Mouse (Mus musculus): Measurements from ENCODE around the gene Cacna2d4. TPM values are rescaled to one million over a fixed set of nuclear protein-coding genes. Genes with fewer than 3 reads are reported as not detected.
A peak's percentile ranks its signal among the peaks of the same experiment; 100 is the strongest.

The Cacna2d4 gene
- polyA plus RNA-seq, 1 experiment from 2014 or later, result not detected

DNA sequence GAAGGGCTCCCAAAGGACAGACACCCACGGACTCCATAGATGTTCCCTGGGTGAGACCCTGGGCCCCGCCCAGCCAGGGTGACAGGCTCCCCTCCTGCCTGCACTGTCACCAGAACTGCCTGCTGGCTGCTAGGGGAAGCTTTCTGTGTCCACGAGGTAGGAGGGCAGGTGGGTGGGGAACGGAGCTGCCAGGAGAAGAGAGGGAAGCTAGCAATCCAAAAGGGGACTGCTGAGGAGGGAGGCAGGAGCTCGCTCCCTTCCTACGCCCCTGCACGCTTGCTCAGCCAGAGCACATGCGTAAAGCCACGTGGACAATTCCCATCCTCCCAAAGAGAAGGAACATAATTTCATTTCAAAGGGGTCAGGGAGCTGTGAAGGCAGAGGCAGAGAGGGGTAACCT is 73.8 kb downstream of the Cacna2d4 start:
- 54% methylated on average over 9 of the region's 9 CpGs for WGBS
- no peak for DNase-seq (ENCODE audit: low spot score)
- Histone ChIP-seq H3K27me3 (replicated peaks; ENCODE audit: control insufficient read depth, insufficient read depth, low read length) (no peaks in the 10 kb centered on the region), H3K9ac (ENCODE audit: low read length) (no peak overlapping the region), H3K36me3 (ENCODE audit: control insufficient read depth, insufficient read depth, low read length) (no peaks in the 10 kb centered on the region), H3K4me3 (ENCODE audit: low read depth, low read length) (no peak overlapping the region), H3K27ac (ENCODE audit: low read depth) (no peak overlapping the region), H3K9me3 (ENCODE audit: control insufficient read depth, low read length) (no peaks in the 10 kb centered on the region), H3K4me2 (ENCODE audit: low read length) (no peak overlapping the region), H3K4me1 (replicated peaks; ENCODE audit: control insufficient read depth, insufficient read depth, low read length) (no peaks in the 10 kb centered on the region)
- ATAC-seq (replicated peaks; ENCODE audit: low FRiP score, low TSS enrichment, low read depth), result no peak

DNA sequence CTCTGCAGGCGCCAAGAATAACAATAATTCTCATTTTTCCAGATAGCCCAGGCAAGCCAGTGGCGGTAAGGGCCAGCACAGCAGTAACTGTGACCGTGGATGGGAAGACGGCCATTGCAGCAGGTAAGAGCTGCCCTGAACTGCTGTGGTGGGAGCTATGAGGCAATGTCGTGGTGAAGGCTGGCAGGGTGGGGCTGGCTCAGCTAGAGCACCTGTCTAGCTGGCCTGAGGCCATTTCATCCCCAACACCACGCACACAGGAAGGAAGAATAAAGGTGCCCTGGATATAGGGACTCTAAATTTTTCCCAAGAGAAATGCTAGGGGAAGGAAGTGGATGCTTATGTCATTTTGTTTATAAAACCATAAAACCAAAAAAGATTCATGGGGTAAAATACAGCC is 76.1 kb downstream of the Cacna2d4 start:
- no peaks in the 10 kb centered on the region for H3K27me3 ChIP-seq (replicated peaks; ENCODE audit: control insufficient read depth, insufficient read depth, low read length)
- 84% methylated on average over 6 of the region's 6 CpGs for WGBS
- H3K27ac ChIP-seq (ENCODE audit: low read depth), result no peak overlapping the region
- no peak overlapping the region for H3K4me3 ChIP-seq (ENCODE audit: low read depth, low read length)
- no peak overlapping the region for H3K4me2 ChIP-seq (ENCODE audit: low read length)
- H3K9ac ChIP-seq (ENCODE audit: low read length), result no peak overlapping the region
- H3K9me3 ChIP-seq (ENCODE audit: control insufficient read depth, low read length), result no peaks in the 10 kb centered on the region
- no peaks in the 10 kb centered on the region for H3K4me1 ChIP-seq (replicated peaks; ENCODE audit: control insufficient read depth, insufficient read depth, low read length)
- DNase-seq (ENCODE audit: low spot score) (no peak), ATAC-seq (replicated peaks; ENCODE audit: low FRiP score, low TSS enrichment, low read depth) (no peak)
- H3K36me3 ChIP-seq (ENCODE audit: control insufficient read depth, insufficient read depth, low read length), result no peaks in the 10 kb centered on the region

DNA sequence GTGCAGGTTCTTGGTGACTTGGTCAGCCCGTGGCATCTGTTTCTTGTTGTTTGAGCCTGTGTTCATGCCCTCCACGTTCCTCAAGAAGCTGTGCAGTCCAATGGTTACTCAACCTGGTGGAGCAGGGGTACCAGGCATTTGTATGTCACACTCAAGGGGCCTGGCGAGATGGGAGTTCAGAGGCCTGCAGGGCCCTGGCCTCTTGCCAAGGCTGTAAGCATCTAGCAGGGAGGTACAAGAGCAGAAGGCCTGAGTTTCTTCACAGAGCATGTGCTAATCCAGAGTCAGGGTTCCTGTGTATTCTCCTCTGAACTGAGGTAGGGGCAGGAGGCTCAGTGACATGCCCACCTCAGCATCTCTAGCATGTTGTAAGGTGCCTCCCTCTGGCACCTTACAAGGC is 76.8 kb downstream of the Cacna2d4 start:
- DNase-seq (ENCODE audit: low spot score) (no peak), ATAC-seq (replicated peaks; ENCODE audit: low FRiP score, low TSS enrichment, low read depth) (no peak)
- Histone ChIP-seq H3K9me3 (ENCODE audit: control insufficient read depth, low read length) (no peaks in the 10 kb centered on the region), H3K4me1 (replicated peaks; ENCODE audit: control insufficient read depth, insufficient read depth, low read length) (no peaks in the 10 kb centered on the region), H3K27ac (ENCODE audit: low read depth) (no peak overlapping the region), H3K9ac (ENCODE audit: low read length) (no peak overlapping the region), H3K4me2 (ENCODE audit: low read length) (no peak overlapping the region), H3K36me3 (ENCODE audit: control insufficient read depth, insufficient read depth, low read length) (no peaks in the 10 kb centered on the region), H3K4me3 (ENCODE audit: low read depth, low read length) (no peak overlapping the region), H3K27me3 (replicated peaks; ENCODE audit: control insufficient read depth, insufficient read depth, low read length) (no peaks in the 10 kb centered on the region)
- 56% methylated on average over 3 of the region's 3 CpGs for WGBS

DNA sequence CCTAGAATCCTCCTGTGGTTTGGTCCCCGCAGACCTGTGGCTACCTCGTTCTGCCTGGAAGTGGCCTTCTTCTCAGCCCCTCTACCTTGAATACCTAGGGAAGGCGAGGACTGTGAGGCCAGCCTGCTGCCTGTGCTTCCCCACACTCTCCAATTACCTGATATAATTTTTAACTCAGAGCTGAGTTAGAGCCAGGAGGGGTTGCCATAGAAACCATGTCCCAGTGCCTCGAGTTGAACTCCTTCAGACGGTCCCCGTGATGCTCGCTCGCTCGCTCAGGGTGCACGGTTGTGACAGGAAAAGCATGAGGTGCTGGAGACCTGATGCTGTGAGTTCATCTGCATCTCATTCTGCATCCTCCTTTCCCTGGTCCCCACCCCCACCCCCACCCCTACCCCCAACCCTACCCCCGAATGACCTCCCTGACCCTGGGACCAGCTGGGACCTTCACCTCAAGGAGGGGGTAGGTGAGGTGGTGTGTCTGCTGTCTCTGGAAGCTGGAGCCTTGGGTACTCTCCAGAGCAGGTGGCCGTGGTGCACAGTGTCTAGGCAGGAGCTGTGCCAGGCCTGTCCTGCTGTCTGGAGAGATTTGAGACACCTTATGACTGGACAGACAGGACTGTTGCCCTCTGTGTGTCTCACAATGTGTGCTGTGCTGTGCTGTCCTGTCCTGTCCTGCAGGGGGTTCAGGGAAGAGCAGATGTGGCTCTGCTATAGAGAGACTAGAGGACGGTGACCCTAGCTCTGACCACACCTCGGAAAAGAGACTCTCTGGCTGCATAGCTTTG is 77.5 kb downstream of the Cacna2d4 start:
- no peak for ATAC-seq (replicated peaks; ENCODE audit: low FRiP score, low TSS enrichment, low read depth)
- Histone ChIP-seq H3K27me3 (replicated peaks; ENCODE audit: control insufficient read depth, insufficient read depth, low read length) (no peaks in the 10 kb centered on the region), H3K27ac (ENCODE audit: low read depth) (no peak overlapping the region), H3K9ac (ENCODE audit: low read length) (no peak overlapping the region), H3K9me3 (ENCODE audit: control insufficient read depth, low read length) (no peaks in the 10 kb centered on the region), H3K4me2 (ENCODE audit: low read length) (no peak overlapping the region), H3K4me3 (ENCODE audit: low read depth, low read length) (no peak overlapping the region), H3K36me3 (ENCODE audit: control insufficient read depth, insufficient read depth, low read length) (no peaks in the 10 kb centered on the region), H3K4me1 (replicated peaks; ENCODE audit: control insufficient read depth, insufficient read depth, low read length) (no peaks in the 10 kb centered on the region)
- 56% methylated on average over 14 of the region's 14 CpGs for WGBS
- no peak for DNase-seq (ENCODE audit: low spot score)

DNA sequence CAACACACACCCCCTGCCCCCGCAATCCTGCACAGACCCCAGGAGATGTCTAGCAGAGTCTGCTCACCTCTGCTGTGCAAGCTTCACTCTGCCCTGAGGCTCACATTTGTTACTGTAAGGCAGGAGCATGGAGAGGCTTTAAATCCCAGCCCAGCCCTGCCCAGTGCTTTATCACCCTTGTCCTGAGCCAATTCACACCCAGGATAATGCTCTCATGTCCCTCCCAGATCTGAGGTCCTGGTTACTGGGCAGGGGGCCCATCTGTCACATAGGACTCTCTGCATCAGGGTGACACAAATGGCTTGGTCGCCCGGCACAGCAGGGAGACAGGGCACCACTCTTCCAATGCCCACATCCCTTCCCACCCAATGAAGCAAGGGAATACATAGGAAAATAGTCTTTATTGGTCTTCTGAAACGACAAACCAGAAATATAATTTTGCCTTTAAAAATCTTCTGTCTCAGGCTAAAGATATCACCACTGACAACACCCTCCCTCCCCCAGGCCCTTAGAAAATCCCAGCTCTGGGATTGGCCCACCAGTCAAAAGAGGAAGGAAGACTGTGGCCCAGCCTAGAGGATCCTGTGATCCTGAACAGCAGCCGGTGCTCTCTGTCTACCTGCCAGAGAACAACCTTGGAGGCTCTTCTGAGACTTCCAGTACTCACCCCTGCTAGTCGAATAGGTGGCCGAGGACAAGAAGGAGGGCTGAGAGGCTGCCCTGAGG is 78.6 kb downstream of the Cacna2d4 start:
- WGBS, result 49% methylated on average over 7 of the region's 7 CpGs
- ATAC-seq (replicated peaks; ENCODE audit: low FRiP score, low TSS enrichment, low read depth) (no peak), DNase-seq (ENCODE audit: low spot score) (no peak)

DNA sequence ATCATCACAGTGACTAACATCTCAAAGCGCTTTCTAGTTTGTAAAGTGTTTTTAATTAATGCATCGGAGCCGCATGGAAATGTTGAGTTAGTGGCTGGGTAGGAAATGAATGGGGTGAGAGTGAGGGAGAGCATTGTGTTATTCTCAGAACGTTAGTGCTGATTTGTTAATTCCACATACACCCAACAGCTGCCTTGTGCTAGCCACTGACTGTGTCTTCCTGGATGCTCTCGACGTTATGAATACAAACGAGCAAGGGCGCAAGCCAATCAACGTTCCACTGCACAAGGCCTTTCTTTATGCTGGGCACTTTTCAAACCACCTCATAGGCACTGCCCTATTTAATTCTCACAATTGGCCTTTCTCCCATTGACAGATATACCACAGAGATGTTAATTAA is 82.4 kb downstream of the Cacna2d4 start:
- Histone ChIP-seq H3K4me1 (replicated peaks; ENCODE audit: control insufficient read depth, insufficient read depth, low read length) (no peaks in the 10 kb centered on the region), H3K27ac (ENCODE audit: low read depth) (no peak overlapping the region), H3K9me3 (ENCODE audit: control insufficient read depth, low read length) (no peaks in the 10 kb centered on the region), H3K36me3 (ENCODE audit: control insufficient read depth, insufficient read depth, low read length) (no peaks in the 10 kb centered on the region), H3K4me2 (ENCODE audit: low read length) (no peak overlapping the region), H3K27me3 (replicated peaks; ENCODE audit: control insufficient read depth, insufficient read depth, low read length) (no peaks in the 10 kb centered on the region), H3K9ac (ENCODE audit: low read length) (no peak overlapping the region), H3K4me3 (ENCODE audit: low read depth, low read length) (no peak overlapping the region)
- no peak for DNase-seq (ENCODE audit: low spot score)
- ATAC-seq (replicated peaks; ENCODE audit: low FRiP score, low TSS enrichment, low read depth), result no peak
- WGBS, result 88% methylated on average over 9 of the region's 9 CpGs

More for the DNA sequence above, 78.6 kb downstream of the Cacna2d4 start:
- H3K27me3 ChIP-seq (replicated peaks; ENCODE audit: control insufficient read depth, insufficient read depth, low read length), result no peaks in the 10 kb centered on the region
- H3K4me1 ChIP-seq (replicated peaks; ENCODE audit: control insufficient read depth, insufficient read depth, low read length), result no peaks in the 10 kb centered on the region
- H3K4me2 ChIP-seq (ENCODE audit: low read length), result no peak overlapping the region
- no peak overlapping the region for H3K27ac ChIP-seq (ENCODE audit: low read depth)
- H3K36me3 ChIP-seq (ENCODE audit: control insufficient read depth, insufficient read depth, low read length), result no peaks in the 10 kb centered on the region
- H3K4me3 ChIP-seq (ENCODE audit: low read depth, low read length), result no peak overlapping the region
- no peaks in the 10 kb centered on the region for H3K9me3 ChIP-seq (ENCODE audit: control insufficient read depth, low read length)
- no peak overlapping the region for H3K9ac ChIP-seq (ENCODE audit: low read length)

DNA sequence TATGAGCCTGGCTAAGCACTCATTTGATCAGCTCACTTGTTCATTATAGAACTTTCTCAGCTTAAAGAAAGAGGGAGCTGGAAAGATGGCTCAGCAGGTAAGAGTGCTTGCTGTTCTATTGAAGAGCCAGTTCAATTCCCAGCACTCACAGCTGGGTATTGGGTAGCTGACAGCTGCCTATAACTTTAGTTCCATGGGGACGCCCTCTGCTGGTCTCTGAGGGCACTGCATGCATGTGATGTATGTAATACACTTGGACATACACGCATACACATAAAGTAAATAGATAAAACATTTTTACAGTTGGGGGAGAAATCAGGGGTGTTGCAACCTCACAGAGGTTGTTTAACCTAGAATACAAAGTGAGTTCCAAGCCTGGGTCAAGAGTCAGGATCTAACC is 83.0 kb downstream of the Cacna2d4 start:
- Histone ChIP-seq H3K27ac (ENCODE audit: low read depth) (no peak overlapping the region), H3K4me3 (ENCODE audit: low read depth, low read length) (no peak overlapping the region), H3K4me2 (ENCODE audit: low read length) (no peak overlapping the region), H3K9ac (ENCODE audit: low read length) (no peak overlapping the region), H3K27me3 (replicated peaks; ENCODE audit: control insufficient read depth, insufficient read depth, low read length) (no peaks in the 10 kb centered on the region), H3K9me3 (ENCODE audit: control insufficient read depth, low read length) (no peaks in the 10 kb centered on the region), H3K36me3 (ENCODE audit: control insufficient read depth, insufficient read depth, low read length) (no peaks in the 10 kb centered on the region), H3K4me1 (replicated peaks; ENCODE audit: control insufficient read depth, insufficient read depth, low read length) (no peaks in the 10 kb centered on the region)
- 88% methylated on average over 2 of the region's 2 CpGs for WGBS
- DNase-seq (ENCODE audit: low spot score) (no peak), ATAC-seq (replicated peaks; ENCODE audit: low FRiP score, low TSS enrichment, low read depth) (no peak)

DNA sequence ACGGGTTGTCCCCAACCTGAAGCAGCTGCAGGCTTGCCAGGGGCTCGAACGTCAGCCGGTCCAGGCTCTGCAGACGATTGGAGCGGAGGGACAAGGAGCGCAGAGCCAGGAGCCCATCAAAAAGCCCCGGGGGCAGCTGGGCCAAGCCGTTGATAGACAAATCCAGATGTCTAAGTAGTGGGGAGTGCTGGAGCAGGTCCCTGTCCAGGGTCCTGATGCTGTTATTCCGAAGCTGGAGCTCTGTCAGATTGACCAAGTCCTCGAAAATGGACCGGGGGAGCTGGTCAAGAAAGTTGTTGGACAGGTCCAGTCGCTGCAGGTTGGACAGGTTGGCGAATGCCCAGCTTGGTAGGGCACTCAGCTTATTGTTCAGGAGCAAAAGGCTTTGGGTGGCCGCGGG is 84.2 kb downstream of the Cacna2d4 start:
- H3K36me3 ChIP-seq (ENCODE audit: control insufficient read depth, insufficient read depth, low read length), result no peaks in the 10 kb centered on the region
- H3K4me3 ChIP-seq (ENCODE audit: low read depth, low read length), result no peak overlapping the region
- no peaks in the 10 kb centered on the region for H3K27me3 ChIP-seq (replicated peaks; ENCODE audit: control insufficient read depth, insufficient read depth, low read length)
- DNase-seq (ENCODE audit: low spot score) (peak; percentile 81), ATAC-seq (replicated peaks; ENCODE audit: low FRiP score, low TSS enrichment, low read depth) (no peak)
- H3K9ac ChIP-seq (ENCODE audit: low read length), result no peak overlapping the region
- H3K4me2 ChIP-seq (ENCODE audit: low read length), result no peak overlapping the region
- H3K4me1 ChIP-seq (replicated peaks; ENCODE audit: control insufficient read depth, insufficient read depth, low read length), result no peaks in the 10 kb centered on the region
- no peaks in the 10 kb centered on the region for H3K9me3 ChIP-seq (ENCODE audit: control insufficient read depth, low read length)
- H3K27ac ChIP-seq (ENCODE audit: low read depth), result no peak overlapping the region
- 31% methylated on average over 16 of the region's 16 CpGs for WGBS

DNA sequence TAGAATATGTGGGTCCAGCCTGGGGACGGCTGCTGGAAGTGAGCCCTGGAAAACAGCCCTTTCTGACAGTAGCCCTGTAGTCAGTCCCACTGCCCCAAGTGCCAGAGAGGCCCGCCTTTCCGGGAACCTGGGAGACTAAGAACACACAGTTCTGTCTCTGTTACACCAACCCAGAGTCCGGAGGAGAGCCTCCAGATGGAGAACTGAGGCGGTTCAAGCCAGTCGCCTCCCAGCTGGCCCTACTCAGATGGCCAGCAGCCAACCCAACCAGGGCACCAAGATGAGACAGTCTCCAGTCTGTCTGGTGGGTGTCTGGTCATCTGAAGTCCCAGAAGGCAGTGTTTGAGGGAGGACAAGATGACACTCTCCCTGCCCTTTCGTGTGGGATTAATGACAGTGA is 85.4 kb downstream of the Cacna2d4 start:
- H3K9me3 ChIP-seq (ENCODE audit: control insufficient read depth, low read length), result no peaks in the 10 kb centered on the region
- no peak overlapping the region for H3K4me3 ChIP-seq (ENCODE audit: low read depth, low read length)
- ATAC-seq (replicated peaks; ENCODE audit: low FRiP score, low TSS enrichment, low read depth), result no peak
- no peaks in the 10 kb centered on the region for H3K27me3 ChIP-seq (replicated peaks; ENCODE audit: control insufficient read depth, insufficient read depth, low read length)
- no peak overlapping the region for H3K27ac ChIP-seq (ENCODE audit: low read depth)
- 80% methylated on average over 7 of the region's 7 CpGs for WGBS
- H3K4me2 ChIP-seq (ENCODE audit: low read length), result no peak overlapping the region
- no peaks in the 10 kb centered on the region for H3K36me3 ChIP-seq (ENCODE audit: control insufficient read depth, insufficient read depth, low read length)
- no peaks in the 10 kb centered on the region for H3K4me1 ChIP-seq (replicated peaks; ENCODE audit: control insufficient read depth, insufficient read depth, low read length)
- no peak for DNase-seq (ENCODE audit: low spot score)
- H3K9ac ChIP-seq (ENCODE audit: low read length), result no peak overlapping the region

All from intestine, embryonic 14.5 days (tissue).